Mouse (Mus musculus): Measurements from ENCODE around the gene Ugt1a2.
"Not testable (repeated sequence)": the region's sequence is repeated elsewhere in the genome, so short reads cannot be mapped to it uniquely, and the experiment has no call there.

Ugt1a2 gene

DNA sequence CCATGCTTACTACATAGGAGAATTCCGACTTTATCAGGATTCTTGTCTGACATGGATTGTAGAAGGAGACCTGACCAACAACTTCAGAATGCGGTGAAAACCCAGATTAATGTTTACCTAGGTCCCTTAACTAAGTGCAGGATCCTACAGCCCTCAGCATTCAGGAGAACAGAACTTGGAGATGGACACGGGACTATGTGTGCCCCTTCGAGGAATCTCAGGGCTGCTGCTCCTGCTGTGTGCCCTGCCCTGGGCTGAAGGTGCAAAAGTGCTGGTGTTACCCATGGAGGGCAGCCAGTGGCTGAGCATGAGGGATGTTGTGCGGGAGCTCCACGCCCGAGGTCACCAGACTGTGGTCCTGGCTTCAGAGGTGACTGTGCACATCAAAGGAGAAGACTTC lies at the start of gene Ugt1a2:
Gene Ugt1a2, plus strand, starts transcription at position 146 of the 400 bp plus-strand sequence.
- DNase-seq (ENCODE audit: low spot score), result no peak

DNA sequence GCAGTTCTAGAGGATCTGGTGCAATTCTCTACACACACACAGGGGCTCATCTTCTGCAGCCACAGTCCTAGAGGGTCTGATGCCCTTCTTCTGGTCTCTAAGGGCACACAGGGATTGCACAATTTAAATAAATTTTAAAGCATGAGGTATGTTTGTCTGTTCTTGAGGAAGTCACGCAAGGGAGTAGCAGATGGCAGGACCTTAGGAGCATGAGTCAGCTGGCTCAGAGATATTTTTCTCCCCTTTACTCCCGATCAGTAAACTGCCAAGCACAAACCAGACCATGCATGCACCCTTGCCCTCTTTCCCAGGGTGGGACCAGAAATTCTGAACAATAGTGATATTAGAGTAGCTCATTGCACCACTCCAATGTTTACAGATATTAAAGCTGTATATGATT lies 42.0 kb upstream of the Ugt1a2 start:
- DNase-seq (ENCODE audit: low spot score), result no peak

GRCm38 (mm10) chr1:88165711-88166110 lies 34.7 kb upstream of the Ugt1a2 start, which contains the start of gene Ugt1a5:
Gene Ugt1a5, plus strand, starts transcription at chr1:88166012.
- DNase-seq (ENCODE audit: low spot score), result no peak

- DNase-seq (ENCODE audit: low spot score), result not testable (repeated sequence)
Observed at GRCm38 (mm10) chr1:88172190-88172589, 28.2 kb upstream of the Ugt1a2 start.

- no peak for DNase-seq (ENCODE audit: low spot score)
Observed at GRCm38 (mm10) chr1:88179657-88180056, 20.7 kb upstream of the Ugt1a2 start.

DNA sequence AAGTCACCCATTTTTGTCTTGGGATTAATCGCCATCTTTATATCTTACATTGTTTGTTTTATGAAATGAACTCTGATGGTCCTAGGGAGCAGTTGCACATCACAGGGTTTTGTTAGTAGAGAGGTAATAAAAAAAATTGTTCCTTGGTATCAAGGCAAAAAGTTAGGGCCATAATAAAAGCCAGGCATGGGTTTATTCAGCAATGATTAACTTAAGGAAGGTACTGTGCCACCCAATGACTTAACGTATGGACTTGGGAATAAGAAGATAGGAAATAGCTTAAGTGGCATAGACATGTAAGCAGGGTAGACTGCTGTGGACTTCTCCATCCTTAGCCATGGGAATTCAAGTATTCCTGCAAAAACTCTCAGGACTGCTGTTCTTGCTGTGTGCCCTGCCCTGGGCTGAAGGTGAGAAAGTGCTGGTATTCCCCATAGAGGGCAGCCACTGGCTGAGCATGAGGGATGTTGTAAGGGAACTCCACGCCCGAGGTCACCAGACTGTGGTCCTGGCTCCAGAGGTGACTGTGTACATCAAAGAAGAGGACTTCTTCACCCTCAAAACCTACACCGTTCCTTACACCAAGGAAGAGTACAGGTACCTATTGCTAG lies 14.0 kb upstream of the Ugt1a2 start:
- no peak for DNase-seq (ENCODE audit: low spot score)

- DNase-seq (ENCODE audit: low spot score), result no peak
Observed at GRCm38 (mm10) chr1:88192136-88192535, 8.3 kb upstream of the Ugt1a2 start.

DNA sequence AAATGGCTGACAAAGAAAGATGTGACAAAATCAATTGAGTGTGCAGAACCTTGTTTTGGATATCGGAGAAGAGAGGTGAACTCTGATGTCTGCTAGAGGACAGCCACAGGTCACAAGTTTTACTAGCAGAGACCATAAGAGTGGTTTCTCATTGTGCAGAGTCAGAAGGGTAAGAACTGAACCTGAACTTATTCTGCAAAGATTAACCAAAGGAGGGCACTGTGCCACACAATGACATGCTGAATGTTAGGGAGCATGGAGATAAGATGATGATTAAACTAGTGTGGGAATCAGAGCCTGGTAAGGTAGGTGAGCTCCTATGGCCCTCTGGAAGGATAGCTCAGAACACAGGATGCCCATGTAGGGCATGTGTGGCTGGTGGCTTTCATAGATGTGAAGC lies 4.7 kb upstream of the Ugt1a2 start:
- DNase-seq (ENCODE audit: low spot score), result no peak

DNA sequence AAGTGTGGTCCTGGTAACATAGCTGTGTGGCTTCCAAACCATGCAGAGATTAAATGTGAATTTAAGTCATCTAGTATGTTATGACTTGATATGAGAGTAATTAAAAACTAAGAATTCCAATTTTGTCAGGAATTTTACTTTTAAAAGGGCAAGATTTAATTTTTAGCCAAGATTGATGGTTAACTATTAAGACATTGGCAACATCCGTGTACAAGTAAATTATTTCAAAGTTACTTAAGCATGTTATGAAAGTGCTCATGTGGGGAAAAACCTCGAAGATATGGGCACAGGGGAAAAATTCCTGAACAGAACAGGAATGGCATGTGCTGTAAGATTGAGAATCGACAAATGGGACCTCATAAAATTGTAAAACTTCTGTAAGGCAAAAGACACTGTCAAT lies 3.0 kb upstream of the Ugt1a2 start:
- DNase-seq (ENCODE audit: low spot score), result no peak

DNA sequence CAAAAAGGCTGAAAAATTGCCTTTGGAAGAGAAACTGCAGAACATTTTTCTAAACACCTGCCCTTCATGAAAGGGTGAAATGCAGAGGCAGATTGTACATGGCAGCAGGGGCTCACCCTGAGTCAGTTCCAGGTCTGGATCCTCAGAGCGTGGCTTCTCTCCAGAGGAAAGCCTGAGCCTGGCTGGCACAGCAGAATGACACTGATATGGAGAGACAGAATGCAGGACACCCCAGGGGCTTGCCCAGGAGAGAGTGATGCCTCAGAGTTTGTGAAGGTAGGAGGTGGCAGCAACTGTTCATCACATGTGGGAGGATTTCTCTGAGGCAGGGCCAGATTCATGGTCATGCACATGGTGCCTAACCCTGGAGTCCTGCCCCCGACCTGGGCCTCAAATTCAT lies 405 bp upstream of the Ugt1a2 start:
- DNase-seq (ENCODE audit: low spot score), result no peak

DNA sequence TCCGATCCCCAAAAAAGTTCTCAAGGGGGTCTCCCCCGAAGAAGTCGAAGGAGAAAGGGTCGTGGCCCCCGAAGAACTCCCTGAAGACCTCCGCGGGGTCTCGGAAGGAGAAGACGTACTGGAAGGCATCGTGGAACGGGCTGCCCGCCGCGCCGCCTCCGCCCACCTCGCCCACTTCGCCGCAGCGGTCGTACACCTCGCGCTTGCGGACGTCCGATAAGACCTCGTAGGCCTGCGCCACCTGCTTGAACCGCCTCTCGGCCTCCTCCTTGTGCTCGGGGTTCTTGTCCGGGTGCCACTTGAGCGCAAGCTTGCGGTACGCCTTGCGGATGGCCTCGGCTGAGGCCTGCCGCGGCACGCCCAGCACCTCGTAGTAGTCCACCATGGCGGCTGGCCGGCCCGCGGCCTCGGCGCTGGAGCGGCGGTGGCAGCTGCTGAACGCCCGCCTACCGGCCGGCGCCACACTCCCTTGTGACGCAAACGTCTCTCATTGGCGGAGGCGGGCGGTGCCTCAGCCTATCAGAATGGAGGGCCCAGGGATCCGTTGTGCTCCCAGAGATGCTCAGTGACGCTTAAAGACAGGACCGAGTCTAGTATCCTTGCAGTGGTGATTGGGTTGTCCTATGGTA lies 5.0 kb downstream of the Ugt1a2 start, which contains the start of gene Dnajb3:
Gene Dnajb3, minus strand, starts transcription at position 489 of the 629 bp plus-strand sequence.
- peak; percentile 87 for DNase-seq (ENCODE audit: low spot score)

GRCm38 (mm10) chr1:88206843-88207479 lies 6.6 kb downstream of the Ugt1a2 start:
- DNase-seq (ENCODE audit: low spot score), result peak; percentile 14

DNA sequence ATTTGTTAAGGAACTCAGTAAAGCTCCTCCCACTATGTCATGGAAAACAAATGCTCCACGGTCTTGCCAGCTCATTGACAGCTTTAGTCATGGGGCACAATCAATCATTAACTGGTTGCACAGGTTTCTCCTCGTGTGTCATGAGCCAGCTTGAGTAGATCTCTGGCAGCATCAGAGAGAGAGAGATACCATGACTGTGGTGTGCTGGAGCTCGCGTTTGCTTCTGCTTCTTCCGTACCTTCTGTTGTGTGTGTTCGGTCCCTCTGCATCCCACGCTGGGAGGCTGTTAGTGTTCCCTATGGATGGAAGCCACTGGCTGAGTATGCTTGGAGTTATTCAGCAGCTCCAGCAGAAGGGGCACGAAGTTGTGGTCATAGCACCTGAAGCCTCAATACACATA lies 11.4 kb downstream of the Ugt1a2 start, which contains the start of gene Ugt1a1:
Gene Ugt1a1, plus strand, starts transcription at position 148 of the 400 bp plus-strand sequence.
- peak; percentile 74 for DNase-seq (ENCODE audit: low spot score)

DNA sequence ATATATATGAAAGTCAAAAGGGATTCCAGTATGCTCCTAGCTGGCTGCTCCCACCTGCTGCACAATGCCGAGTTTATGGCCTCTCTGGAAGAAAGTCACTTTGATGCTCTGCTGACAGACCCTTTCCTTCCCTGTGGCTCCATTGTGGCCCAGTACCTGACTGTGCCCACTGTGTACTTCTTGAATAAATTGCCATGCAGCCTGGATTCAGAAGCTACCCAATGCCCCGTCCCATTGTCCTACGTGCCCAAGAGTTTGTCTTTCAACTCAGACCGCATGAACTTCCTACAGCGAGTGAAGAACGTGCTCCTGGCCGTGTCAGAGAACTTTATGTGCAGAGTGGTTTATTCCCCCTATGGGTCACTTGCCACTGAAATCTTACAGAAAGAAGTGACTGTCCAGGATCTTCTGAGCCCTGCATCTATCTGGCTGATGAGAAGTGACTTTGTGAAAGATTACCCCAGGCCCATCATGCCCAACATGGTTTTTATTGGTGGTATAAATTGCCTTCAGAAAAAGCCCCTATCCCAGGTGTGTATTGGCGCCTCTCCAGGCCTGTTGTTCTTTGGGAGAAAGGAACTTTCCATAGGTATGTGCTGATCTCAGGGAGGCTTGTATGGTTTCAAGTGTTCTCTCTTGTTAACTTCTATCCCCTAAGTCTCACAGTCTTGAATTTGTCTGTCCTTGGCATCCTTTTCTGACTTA lies 12.1 kb downstream of the Ugt1a2 start:
- peak; percentile 38 for DNase-seq (ENCODE audit: low spot score)

- DNase-seq (ENCODE audit: low spot score), result no peak
Observed at GRCm38 (mm10) chr1:88213061-88213460, 12.7 kb downstream of the Ugt1a2 start.

- DNase-seq (ENCODE audit: low spot score), result peak; percentile 38
Observed at GRCm38 (mm10) chr1:88213766-88214461, 13.5 kb downstream of the Ugt1a2 start.

GRCm38 (mm10) chr1:88214462-88214952 lies 14.1 kb downstream of the Ugt1a2 start:
- DNase-seq (ENCODE audit: low spot score), result peak; percentile 18

DNA sequence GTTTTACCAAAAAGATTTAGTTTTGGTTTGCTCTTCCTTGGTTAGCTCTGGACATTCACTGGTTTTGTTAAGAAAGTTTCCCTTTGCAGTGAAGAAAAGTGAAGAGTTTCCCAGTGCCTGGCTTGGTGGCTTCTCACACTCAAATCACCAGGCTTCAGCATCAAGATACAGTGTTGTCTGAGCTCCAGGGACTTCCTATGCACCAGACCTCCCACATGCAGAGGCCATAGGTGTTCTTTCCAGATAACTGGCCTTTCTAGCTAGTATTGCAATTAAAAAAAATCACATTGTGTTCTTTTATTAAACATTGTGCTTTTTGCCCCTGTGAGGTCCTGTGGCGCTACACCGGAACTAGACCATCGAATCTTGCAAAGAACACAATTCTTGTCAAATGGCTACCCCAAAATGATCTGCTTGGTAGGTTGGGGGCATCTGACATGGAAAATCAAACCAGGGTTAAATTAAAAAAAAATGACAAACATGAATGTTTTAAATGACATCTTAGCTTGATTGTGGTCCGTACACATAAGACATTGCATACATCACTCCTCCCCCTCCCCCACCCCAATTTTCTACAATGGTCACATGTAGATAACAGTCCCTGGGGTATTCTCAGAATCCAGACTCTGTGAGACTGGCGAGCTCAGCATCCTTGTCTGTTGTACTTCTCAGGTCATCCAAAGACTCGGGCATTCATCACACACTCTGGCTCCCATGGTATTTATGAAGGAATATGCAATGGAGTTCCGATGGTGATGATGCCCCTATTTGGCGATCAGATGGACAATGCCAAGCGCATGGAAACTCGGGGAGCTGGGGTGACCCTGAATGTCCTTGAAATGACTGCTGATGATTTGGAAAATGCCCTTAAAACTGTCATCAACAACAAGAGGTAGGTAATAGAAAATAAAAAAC lies 15.3 kb downstream of the Ugt1a2 start:
- DNase-seq (ENCODE audit: low spot score), result peak; percentile 26

DNA sequence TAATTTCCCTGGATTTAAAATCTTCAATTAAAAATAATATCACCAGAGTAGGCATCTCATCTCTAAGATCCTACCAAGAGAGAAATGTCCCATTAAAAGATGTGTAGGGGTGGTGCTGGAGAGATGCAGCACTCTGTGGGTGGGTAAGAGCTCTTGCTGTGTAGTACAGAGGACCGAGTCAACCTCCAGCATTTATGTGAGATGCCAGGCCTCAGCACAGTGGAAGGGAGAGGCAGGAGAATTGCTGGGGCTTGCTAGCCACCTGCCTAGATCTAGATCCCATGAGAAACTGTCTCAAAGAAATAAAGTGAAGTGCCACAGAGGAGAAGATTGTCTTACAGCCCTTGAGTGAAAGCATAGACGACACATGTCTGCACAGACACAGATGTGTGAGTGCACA lies 16.1 kb downstream of the Ugt1a2 start:
- peak; percentile 17 for DNase-seq (ENCODE audit: low spot score)

DNA sequence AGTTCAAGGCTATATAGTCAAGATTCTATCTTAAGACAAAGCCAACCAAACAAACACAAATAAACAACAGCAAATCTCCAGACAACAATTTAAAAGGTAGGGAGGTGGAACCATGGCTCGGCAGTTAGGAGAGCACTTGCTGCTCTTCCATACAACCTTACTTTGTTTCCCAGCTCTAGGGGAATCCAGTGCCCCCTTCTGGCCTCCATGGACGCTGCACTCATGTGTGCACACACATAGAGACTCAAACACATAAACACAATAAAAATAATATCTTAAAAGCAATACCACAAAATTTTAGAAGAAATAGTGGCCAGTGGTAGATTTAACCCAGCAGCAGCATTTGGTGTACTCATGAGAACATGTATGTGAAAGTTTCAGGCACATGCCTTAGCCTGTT lies 16.7 kb downstream of the Ugt1a2 start:
- peak; percentile 19 for DNase-seq (ENCODE audit: low spot score)

DNA sequence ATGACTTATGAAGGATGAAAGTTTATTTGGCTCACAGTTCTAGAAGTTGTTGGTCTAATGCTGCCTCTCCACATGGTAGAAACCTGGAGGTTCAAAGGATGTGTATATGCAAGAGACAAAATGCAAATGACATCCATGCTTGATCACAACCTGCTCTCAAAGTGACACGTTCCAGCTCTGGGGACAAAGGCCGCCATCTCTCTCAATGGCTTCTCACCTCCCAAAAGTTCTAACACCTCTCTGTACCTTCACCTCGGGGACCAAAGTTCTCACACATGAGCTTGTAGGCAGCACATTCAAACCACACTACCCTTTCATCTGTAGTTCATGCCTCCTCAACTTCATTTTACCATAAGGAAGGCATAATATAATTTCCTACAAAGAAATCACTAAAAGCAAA lies 17.2 kb downstream of the Ugt1a2 start:
- DNase-seq (ENCODE audit: low spot score), result peak; percentile 21
